Mouse (Mus musculus) left cerebral cortex, postnatal 4 days (tissue): ENCODE data around the gene Lurap1l. TPM values are rescaled to one million over a fixed set of nuclear protein-coding genes. Genes with fewer than 3 reads are reported as not detected.

Source experiments
- DNase-seq: peaks from one replicate; pipeline ENCODE4 v3.0.0-alpha.2; 2022
- intact Hi-C: fragments of 180-260 bp; cut with DNase I; formaldehyde crosslinking; loops from one replicate; pipeline ENCODE4 v1.15.1; 2025
- total RNA-seq, 2 experiments: library from RNA; stranded (reverse); gene quantifications; 2 replicates each; pipeline ENCODE4 v1.2.3; 2021

Lurap1l gene
- total RNA-seq: 1 to 10 TPM; 2.4 to 3.2 TPM

DNA sequence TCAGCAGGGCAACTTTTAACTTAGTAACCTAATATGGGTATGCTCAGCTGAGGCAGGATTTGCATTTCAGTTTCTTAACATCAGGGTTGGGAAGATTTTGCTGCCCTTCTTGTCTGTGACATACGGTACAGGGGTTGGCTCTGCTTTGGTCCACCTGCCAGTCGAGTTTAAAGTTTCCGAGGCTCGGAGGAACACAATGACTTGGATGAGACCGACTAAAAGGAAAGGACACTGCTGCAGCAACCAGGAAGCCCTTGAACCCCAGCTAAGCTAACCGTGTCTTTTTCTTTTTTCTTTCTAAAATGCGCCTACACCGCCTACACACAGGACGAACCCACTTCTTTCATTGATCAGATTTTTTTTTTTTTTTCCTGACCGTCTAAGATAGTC is at the start of gene Lurap1l:
Gene Lurap1l, plus strand, starts transcription at position 166 of the 390 bp plus-strand sequence.
- peak; percentile 42 for DNase-seq
- intact Hi-C loops: no loop called here

DNA sequence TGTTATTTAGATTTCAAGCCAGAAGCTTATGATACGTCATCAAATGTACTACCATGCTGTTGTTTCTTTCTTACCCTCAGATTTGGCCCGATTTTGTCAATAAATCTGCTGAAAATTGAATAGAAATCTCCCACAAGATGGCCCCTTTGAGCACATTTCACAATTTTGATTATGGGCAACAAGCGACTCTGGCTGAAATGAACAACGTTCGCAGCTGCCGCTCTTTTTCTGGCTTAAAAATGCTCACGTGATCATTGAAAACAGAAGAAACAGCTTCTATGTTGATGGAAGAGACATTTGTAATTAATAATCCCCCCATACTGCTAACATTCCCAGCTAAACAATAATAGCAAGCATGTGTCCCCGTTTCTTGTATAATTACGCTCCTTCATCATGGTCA is 47.5 kb upstream of the Lurap1l start:
- intact Hi-C loops: loop anchor here (10.0 kb wide), 1 partner anchor 1752 kb away; no protein-coding TSS in a partner anchor
- DNase-seq: no peak

DNA sequence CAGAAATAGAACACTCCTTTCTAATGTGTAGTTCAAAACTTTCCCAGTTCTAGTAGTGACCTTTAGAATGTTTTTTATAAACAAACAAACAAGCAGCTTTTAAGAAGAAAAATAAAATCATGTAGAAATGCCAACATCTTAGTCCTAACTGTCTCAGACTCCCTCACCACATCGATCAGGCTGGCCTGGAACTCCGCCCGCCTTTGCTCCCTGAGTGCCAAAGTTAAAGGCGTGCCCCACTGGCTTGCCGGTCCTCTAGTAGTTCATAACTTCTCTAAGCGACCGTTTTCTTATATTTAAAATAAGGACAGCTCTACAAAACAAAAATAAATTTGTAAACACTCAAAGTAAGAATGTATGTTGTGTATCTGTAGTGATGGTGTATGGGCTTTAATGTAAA is 46.5 kb upstream of the Lurap1l start:
- DNase-seq: peak; percentile 39
- intact Hi-C loops: loop anchor here (10.0 kb wide), 1 partner anchor 1751 kb away; no protein-coding TSS in a partner anchor

DNA sequence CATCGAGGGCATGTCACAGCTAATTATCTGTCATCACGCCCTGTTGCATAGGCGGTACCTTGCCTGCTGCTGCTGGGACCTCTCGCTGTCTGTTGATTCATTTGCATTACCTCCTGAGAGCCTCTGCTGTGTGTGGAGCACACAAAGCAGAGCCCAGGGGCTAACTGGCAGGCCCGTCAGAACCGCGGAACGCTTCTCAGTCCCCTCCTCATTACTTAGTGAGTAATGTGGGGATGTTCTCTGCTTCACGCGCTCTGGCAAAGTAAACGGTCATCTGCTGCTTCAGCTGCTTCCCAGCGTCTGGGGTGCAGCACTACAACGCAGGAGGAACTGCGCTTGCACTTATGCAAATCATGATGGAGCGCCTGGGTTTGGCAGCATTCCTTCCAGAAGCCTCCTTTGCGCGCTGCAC is 45.9 kb upstream of the Lurap1l start:
- intact Hi-C loops: loop anchor here (10.0 kb wide), 1 partner anchor 1750 kb away; no protein-coding TSS in a partner anchor
- DNase-seq: peak; percentile 89

DNA sequence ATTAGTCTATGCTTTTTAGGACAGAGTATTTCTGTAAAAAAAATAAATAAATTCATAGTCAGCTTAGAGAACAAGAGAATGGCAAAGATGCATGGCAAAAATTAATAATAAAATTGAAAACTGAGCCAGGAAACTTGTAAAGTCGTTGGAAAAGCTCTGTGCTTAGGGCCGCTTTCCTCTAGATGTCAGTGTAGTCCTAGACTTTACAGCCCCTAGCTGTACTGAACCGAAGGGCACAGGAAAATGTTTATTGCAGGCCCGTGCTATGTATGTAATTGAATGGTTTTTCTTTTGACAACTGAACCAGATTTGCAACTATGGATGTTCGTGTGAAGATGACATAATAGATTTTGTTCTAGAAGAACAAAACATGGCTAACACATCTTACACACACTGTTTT is 44.4 kb upstream of the Lurap1l start:
- intact Hi-C loops: loop anchor here (5.0 to 10.0 kb wide), 2 partner anchors 386 to 1749 kb away; no protein-coding TSS in a partner anchor
- peak; percentile 26 for DNase-seq

DNA sequence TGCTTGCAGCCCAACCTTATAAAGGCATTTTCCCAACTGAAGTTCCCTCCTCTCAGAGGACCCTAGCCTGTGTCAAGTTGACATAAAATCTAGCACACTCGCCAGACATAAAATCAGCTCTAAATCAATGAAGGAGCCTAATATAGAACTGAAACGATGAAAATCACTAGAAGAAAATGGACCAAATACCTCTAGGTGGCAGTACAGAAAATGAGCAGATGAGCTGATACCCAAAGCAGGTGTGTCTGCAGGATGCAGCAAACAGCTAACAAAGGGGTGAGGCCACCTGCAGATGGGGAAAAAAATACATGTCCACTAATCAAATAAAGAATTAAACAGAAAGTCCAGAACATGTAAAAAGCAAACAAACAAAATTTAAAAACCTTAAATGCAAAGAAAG is 40.8 kb upstream of the Lurap1l start:
- intact Hi-C loops: loop anchor here (5.0 to 10.0 kb wide), 2 partner anchors 383 to 1745 kb away; no protein-coding TSS in a partner anchor
- DNase-seq: no peak

DNA sequence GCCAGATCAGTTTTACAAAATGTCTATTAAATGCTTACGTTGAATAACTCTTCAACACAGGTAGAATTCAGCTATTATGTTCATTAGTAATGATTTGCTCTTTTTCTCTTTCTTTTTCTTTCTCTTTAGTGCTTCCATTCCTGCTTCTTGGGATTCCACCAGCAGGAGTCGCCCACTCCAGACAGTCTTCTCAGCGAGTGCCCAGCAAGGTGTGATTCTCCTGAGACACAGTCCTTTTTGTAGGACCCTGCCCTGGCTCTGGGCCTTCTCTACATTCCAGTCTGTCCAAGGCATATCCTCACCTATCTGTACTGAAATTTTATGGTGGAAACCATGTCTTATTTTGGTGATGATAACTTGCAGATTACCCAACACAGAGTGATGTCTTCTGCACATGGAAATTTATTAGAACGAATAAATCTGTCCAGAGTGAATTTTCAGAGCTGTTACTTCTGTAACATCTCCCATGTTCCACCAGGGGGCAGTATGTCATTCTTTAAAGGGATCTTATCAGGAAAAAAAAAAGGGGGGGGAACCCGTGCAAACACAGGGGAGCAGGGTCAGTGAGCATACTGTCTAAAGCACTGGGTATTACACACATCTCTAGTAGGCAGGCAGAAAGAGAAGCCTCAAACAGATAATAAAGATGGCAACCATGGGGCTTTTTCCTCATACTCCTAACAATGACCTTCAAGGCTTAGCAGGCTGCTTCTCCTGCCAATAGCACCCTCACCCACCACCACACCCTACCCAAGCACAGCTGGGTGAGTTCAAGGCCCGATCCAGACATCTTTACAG is 37.4 kb upstream of the Lurap1l start:
- DNase-seq: no peak
- intact Hi-C loops: loop anchor here (5.0 to 10.0 kb wide), 2 partner anchors 239 to 302 kb away; no protein-coding TSS in a partner anchor

DNA sequence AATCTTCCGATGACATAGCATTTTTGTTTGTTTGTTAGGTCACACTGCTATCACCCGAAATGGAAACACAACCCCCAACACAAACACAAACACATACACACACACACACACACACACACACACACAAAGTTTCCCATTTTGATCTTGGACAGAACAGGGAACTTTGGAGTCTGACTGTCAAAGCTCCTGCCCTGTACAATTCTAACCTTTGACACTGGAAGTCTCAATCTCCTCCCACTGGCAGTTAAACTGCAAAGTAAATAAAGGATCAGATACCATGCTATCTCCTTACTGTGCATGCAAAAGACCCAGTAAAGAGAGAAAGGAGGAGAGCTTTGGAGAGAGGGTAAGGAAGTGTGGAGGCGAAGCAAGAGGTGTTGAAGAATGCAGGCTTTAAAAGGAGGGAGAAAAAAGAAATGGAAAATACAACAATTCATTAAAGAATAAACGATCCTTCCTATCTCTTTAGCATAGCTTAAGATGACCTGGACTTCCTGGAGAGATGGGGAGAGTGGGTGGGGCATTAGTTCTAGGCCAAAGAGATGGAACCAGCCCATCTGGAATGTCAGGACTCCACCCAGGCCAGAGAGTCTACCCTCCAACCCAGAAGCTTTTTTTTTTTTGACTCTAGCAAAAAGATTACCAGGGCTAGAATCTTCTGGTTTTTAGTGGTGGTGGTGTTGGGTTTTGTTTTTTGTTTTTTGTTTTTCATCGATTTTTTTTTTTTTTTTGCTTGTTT is 36.2 kb upstream of the Lurap1l start:
- DNase-seq: no peak
- intact Hi-C loops: loop anchor here (5.0 to 10.0 kb wide), 2 partner anchors 238 to 301 kb away; no protein-coding TSS in a partner anchor

DNA sequence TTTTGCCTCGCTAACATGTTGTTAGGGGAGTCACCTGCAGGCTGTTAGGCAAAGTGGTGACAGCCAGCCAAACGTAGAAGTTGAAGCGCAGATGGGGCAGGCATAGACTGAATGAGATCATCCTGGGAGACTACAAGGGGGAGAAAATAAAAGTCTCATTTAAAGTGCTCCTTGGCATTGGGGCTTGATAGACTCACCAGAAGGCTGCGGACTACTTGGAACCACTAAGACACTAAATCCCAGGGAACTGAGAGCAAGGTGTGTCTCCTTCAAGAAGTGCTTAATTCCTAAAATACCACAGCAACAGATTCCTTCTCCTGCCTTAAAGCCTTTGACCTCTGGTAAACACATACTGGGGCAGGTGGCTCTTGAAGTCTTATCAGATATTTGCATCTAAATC is 35.4 kb upstream of the Lurap1l start:
- intact Hi-C loops: loop anchor here (10.0 kb wide), 1 partner anchor 300 kb away; no protein-coding TSS in a partner anchor
- no peak for DNase-seq

DNA sequence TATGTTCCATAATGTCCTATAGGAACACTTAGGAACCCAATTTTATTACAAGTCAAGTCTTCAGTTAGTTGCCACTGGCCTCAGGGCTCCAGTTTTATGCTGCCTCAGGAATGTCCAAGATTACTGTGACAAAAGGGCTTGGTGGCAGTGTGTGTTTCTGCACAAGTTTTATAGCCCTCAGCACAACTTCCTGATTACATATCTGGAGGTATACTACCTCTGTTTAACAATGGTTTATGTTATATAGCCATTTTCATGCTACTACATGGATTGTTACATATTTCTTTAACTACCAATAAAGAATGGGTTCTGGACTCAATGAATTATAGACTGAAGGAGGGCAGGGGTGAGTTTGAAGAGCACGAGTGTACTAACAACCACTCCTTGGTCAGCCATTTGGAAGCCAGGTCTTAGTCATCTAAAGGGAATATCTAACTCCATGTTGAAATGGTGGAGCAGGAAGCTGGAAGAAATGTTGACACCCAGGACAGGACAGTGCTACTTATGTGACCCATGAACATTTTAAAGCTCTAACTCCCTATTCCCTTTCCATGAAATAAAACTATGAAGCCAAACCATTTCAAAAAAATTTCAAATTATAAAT is 28.3 kb upstream of the Lurap1l start:
- intact Hi-C loops: no loop called here
- DNase-seq: no peak

DNA sequence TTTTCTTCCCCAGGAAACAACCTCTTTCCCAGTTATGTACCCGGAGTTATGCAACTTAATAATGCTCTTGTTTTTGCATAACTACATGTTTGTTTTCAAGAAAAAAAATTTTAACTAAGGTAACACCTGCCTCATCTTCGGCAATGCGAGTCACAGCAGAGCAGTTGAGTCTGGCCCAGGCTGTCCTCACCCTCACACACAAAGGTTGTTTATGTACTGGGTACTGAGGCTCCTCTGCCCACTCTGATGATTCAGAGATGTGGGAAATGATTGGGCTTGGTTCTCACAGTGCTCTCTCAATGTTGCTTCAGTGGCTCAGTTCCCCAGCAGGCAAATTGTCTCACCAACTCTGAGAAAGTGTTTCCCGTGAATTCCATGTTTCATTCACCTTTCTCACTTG is 23.8 kb upstream of the Lurap1l start:
- intact Hi-C loops: no loop called here
- no peak for DNase-seq

DNA sequence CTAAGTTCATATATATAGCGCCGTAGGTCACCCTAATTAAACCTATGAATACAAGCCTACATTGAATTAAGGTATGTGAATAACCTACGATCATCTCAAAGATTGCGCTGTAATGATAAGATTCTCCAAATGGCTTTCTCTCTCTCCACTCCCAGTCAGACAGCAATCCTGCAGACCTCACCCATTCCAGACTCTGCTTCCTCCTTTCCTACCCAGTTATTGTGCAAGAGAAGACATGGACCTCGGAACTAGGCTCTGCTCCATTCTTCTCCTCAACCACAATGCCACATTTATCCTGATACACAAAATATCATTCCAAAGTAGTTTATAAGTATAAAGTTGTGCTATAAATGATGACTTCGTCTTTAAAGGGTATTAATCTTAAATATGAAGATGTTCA is 19.4 kb upstream of the Lurap1l start:
- intact Hi-C loops: no loop called here
- no peak for DNase-seq

DNA sequence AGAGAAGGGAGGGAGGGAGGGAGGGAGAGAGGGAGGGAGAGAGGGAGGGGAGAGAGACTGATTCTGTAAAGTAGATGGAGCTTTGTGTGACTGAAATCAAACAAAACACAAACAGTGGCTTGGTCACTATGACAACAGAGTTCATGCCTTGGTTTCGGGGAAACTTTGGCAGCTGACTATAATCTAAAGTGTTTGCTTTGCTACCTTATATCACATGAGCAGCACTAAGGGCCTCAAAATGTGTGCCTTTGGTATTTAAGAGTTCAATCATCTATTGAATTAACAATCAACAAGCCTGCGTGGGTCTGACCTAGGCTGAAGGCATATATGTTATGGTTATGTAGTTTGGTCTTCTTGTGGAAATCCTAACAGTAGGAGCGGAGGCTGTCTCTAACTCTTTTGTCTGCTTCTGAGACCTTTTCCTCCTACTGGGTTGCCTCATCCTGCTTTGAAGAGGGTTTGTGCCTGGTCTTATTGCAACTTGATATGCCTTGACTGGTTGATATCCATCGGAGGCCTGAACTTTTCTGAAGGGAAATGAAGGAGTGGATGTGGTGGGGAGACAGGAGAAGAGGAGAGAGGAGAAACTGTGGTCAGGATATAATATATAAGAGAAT is 15.1 kb upstream of the Lurap1l start:
- DNase-seq: no peak
- intact Hi-C loops: no loop called here

DNA sequence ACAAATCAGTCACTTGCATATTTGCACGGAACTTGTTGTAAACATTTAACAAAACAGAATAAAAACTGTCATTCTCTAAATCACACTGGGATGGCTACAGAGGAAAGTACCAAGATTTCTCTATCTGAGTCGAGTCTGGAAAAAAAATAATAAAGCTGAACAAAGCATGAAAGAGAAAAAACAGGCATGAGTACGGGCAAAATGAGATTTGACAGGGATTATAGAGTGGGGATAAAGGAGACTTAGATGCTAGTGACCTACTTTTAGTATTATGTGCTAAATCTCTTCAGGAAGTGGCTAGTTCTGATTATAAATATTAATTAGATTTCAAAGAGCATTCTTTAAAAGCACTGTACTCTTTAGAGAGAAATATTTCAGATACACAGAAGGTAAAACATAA is 3.7 kb upstream of the Lurap1l start:
- no peak for DNase-seq
- intact Hi-C loops: no loop called here

DNA sequence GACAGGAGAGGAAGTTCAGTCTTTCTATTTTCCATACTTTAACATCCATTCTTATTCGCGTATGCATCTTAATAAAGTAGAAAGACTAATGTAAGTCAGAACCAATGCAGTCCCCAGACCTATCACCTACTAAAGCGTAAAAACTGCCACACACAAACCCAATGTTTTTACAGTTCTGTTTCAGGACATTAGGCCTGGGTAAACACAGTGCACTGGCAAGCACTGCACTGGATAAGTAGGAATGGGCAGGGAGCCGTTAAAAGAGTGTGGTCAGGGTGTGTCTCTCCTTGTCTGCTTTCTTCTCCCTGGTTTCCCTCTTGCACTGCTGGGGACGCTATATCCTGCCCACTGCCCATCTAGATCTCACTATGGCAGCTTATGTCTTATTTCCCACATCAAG is 2.5 kb upstream of the Lurap1l start:
- intact Hi-C loops: no loop called here
- DNase-seq: no peak

DNA sequence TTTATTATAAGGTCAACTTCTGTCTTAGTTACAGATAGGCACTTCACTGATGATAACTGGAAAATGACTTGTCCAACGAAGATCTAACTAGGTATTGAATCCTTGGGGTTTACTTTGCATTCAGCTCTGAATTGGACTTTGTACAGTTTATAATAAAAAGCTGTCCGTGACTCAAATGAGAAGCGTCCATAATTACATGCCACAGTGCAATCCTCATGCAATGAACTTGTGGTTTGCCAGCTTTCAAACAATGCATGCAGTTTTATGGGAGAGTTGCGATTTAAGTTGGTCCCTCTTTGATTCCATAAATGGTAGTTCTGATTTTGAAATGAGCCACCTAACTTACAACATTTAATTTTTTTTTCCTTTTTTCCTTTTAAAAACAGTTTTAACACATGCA is 1.5 kb upstream of the Lurap1l start:
- intact Hi-C loops: no loop called here
- no peak for DNase-seq

DNA sequence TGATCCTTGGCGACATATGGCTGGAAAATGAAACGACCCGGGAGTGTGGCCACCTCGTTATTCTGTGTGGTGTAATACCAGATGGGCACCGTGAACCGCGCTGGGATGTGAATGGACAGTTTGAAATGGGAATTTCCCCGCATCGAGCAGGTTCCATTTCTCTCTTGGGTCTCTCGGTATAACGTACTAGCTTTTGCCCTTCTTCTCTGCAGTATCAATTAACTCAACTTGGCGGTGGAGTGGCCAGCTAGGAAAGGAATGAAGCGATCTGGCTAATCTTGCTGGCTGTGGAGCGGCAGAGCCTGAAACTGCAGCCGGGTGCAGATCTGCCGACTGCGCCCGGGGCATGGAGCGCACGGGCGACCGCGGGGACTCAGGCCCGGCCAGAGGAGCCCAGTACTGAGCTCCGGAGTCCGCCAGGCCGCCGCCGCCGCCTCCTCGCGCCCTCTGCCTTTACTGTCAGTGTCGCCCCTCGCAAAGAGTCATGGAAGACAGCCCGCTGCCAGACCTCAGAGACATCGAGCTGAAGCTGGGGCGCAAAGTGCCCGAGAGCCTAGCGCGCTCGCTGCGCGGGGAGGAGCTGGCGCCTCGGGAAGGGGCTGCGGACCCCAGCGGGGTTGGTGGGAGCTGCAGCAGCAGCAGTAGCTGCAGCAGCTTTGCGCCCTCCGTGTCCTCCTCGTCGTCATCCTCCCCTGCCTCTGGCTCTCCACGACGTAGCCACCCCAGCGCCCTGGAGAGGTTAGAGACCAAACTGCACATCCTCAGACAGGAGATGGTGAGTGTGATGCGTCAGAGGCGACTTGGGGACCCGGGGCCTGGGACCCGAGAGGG is 640 bp downstream of the Lurap1l start:
- intact Hi-C loops: no loop called here
- DNase-seq: peak; percentile 62

DNA sequence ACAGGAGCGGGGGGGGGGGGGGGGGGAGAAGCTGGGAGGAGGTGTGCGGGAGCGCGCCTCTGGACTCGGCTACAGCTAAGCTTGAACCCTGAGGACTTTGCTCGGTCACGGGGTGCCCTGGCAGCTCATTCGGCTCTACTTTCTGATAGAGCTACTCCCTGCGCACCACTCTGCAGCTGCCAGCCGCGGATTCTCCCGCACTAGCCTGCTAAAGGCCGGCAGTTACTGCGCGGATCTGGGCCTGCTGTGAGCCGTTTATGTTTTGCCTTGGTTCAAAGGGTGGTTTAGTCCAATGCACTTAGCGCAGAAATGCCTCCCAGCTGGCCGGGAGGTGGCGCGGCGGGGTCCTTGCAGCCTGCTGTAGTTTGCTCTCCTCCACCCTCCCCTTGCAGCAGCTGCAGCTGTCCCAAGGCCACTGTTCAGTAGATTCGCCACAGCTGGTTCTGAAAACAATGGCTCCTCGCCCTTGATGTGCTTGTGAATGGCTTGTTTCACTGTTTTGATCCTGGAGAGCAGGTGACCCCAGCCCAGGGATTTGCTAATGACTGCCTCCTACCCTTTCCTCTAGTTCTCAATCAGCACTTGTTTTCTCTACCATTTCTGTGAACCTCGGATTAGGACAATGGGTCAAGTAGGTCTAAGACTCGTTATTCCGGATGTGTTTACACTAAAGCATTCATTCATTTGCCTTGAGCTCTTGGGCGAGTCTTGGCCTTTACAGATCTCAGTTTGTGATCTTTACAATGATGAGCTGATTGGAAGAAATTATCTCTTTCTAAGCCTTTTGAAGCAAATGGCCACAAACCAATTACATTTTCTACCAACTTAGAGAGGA is 1.5 kb downstream of the Lurap1l start:
- intact Hi-C loops: no loop called here

DNA sequence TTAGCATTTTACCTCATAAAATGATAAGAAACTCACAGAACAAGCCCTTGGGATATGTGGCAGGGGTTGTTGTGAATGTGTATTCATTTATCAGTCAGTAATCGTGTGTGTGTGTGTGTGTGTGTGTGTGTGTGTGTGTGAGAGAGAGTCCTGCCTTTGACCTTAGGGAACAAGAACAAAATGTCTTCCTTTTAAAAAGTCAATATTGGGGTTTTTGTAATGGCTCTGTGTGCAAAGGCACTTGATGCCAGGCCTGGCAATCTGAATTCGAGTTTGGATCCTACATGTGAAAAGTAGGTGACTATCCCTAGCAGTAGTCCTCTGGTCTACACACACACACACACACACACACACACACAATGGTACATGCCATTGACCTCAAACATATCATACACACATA is 4.8 kb downstream of the Lurap1l start:
- intact Hi-C loops: no loop called here

More for the DNA sequence above, 1.5 kb downstream of the Lurap1l start:
- DNase-seq: peak; percentile 83

More for the DNA sequence above, 4.8 kb downstream of the Lurap1l start:
- DNase-seq: no peak
